Mouse (Mus musculus): ENCODE results near the gene Tpx2.

GRCm38 (mm10) chr2:152905036-152905829 is 57.5 kb downstream of the Tpx2 start:
- TF ChIP-seq POLR2A (IDR thresholded peaks at IDR 0.05; ENCODE audit: low read depth, low read length) (no peak), CTCF (conservative IDR thresholded peaks at IDR 0.05; ENCODE audit: insufficient read depth, insufficient read length, low read depth, low read length) (no peak)

All from kidney, adult 2 months (tissue).